Mouse (Mus musculus): ENCODE measurements around the gene Hecw2. TPM values are rescaled to one million over a fixed set of nuclear protein-coding genes. Genes with fewer than 3 reads are reported as not detected.

Gene Hecw2
- total RNA-seq, 2 experiments from 2014 or later = 4.4 to 5.5 TPM

DNA sequence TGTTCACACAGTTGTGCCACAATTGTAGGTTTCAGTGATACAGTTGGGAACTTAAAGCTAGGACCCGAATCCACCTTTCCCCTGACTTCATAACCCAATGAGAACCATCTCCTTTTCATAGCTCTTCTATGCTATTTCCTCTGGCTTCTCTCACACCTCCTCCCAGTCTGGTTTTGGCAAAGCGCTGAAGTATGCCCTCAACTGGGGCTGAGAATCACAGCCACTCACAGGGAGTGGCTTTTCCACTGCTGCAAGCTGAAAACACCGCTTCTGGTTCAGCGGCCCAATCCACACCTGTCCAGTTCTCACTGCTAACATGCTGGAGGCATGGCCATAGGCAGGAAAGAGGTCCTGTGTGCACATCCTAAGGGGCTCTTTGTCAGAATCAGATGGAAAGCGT lies 300.7 kb downstream of the Hecw2 start:
- no peak for DNase-seq (ENCODE audit: low spot score)

- no peak for DNase-seq (ENCODE audit: low spot score)
Observed at GRCm38 (mm10) chr1:53890380-53890779, 304.6 kb downstream of the Hecw2 start.

DNA sequence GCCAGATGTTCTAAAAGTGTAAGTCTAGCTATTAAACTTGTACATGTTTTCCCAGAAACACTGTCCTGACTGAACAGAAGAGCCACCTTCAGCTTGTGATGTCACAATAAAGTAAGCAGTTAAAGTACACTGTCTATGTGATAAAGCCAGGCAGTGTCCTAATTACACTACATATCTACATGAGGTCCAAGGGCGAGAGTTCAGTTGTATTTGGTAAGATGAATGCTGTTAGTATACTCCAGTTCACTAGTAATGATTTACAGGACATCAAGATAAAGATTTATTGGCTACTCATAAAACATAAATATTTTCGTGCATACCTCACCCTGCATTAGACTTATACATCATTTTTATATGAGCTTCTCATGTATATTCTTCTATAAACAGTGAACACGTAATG lies 305.2 kb downstream of the Hecw2 start:
- DNase-seq (ENCODE audit: low spot score) = no peak

DNA sequence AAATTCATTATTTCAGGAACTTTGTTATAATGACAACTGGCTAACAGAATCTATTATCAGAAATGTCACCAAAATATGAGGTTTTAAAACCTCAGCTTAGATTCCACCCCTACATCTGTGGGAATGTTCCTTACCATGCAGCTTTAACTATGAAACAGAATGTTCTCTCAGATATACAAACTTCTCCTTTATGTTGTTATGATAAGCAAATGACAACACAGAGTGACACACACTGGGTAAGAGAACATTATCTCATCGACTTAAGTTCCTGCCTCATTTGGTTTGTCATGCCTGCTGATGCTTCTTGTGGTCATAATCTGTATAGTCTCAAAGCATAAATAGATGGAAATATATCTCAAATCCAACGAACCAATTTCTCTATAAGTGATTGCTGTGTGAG lies 312.5 kb downstream of the Hecw2 start:
- no peak for DNase-seq (ENCODE audit: low spot score)

- DNase-seq (ENCODE audit: low spot score) = no peak
Observed at GRCm38 (mm10) chr1:53875919-53876318, 319.0 kb downstream of the Hecw2 start.

DNA sequence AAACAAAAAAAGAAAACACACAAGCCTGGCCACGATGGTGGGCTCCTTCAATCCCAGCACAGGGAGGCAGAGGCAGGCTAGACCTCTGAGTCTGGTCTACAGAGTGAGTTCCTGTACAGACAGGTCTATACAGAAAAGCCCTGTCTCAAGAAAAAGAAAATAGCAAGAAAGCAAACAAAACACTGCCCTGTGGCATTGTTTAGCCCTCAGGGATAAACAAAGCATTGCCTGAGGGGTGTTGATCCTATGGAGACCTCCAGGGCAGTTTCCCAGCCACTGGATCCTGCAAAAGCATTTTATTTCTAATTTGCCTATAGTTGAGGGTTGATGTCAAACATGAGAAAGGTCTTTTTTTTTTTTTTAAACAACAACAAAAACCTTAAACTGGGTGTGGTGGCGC lies 327.7 kb downstream of the Hecw2 start:
- DNase-seq (ENCODE audit: low spot score) = no peak

DNA sequence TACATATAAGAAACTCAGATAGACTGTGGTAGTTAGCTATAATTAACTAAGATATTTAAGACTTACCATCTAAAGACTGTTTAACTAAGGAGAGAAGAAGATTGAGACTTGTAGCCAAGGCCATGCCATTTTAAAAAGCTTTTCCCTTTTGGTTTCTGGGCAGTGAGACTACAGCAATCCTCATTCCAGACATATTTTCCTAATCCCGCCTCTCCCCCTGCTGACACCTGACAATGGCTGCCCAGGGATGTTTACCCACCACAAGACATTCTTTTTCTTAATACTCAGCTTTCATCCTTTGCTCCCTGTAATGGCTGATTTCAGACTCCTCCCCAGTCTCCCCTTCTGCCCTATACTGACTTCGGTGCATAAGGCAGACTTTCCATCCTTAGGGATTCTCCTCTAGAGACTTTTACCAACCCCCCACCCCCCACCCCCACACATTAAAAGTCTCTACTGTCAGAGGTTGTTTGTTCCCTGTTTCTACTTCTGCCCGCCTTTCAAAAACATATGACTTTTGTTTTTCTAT lies 328.5 kb downstream of the Hecw2 start:
- no peak for DNase-seq (ENCODE audit: low spot score)

GRCm38 (mm10) chr1:53864046-53864445 lies 330.9 kb downstream of the Hecw2 start:
- no peak for DNase-seq (ENCODE audit: low spot score)

DNA sequence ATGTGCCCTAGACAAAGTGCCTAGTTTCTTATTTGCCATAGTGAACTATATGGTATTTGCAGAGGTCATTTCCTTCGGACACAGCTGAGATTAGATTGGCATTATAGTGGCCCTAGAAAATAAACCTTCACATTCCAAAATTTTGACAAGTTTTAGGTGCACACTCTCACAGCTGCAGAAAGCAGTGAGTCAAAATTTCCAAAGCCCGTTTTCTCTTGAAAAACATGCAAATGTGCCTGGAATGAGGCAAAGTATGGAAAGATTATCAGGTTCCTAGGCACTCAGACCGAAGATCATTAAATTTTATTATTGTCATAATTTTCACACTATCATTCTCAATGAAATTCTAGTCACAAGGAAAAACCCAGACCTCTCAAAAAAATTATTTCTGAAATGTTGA lies 334.4 kb downstream of the Hecw2 start:
- DNase-seq (ENCODE audit: low spot score) = no peak

DNA sequence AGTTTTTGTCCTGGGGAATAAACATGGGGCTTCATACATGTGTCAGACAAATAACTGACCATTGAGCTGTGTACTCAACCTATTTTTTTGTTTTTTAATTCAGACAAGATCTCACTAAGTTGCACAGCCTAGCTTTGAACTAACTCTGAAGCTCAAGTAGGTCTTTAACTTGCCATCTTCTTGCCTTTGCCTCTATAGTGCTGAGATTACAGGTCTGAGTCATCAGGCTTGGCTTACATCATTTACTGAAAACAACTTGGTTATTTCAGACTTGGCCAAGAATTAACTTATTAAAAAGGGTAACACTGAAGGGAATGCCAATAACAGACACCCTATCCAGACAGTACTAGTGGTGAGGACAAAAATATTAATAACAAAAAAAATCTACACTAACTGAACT lies 335.8 kb downstream of the Hecw2 start:
- no peak for DNase-seq (ENCODE audit: low spot score)

GRCm38 (mm10) chr1:53856501-53857103 lies 338.4 kb downstream of the Hecw2 start:
- DNase-seq (ENCODE audit: low spot score) = no peak

DNA sequence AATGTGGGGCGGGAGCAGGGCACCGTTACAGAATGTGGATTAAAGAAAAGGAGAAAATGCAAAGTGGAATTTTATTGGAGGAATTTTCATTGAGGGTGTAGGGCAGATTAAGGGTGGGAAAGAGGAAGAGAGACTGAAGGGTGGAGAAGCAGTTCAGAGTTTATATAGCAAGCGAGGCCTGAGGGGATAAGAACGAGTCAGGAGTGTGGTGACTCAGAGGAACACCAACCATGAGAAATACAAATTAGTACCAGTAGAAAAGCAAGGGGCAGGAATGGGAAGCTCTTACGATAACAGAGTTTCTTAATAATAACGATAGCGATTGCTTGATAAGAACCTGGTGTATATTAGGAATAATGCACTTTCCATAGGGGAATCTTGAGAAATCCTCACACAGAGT lies 339.2 kb downstream of the Hecw2 start:
- DNase-seq (ENCODE audit: low spot score) = no peak

GRCm38 (mm10) chr1:53852086-53852610 lies 342.8 kb downstream of the Hecw2 start:
- no peak for DNase-seq (ENCODE audit: low spot score)

GRCm38 (mm10) chr1:53851334-53851733 lies 343.6 kb downstream of the Hecw2 start:
- DNase-seq (ENCODE audit: low spot score) = peak; percentile 27

DNA sequence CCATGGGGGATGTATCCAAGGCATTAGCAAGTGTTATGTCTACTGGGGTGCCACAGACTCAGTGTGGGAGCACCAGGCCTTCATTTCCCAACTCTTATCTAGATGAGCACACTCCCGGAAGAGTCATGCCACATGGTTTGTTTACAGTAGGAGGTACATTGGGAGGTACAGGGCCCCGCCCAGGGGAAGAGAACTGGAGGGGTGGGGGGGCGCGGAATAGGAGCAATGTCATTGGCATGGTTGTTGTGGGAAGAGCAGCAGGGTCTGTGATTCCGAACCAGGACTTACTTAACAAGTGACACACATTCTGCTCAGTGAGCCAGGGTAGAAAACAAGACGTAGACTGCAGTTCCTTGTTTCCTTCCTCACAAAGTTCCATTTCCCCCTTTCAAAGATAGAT lies 344.1 kb downstream of the Hecw2 start:
- DNase-seq (ENCODE audit: low spot score) = no peak

- no peak for DNase-seq (ENCODE audit: low spot score)
Observed at GRCm38 (mm10) chr1:53846665-53847237, 348.2 kb downstream of the Hecw2 start.

- DNase-seq (ENCODE audit: low spot score) = no peak
Observed at GRCm38 (mm10) chr1:53845854-53846253, 349.1 kb downstream of the Hecw2 start.

- DNase-seq (ENCODE audit: low spot score) = no peak
Observed at GRCm38 (mm10) chr1:53844914-53845612, 349.9 kb downstream of the Hecw2 start.

DNA sequence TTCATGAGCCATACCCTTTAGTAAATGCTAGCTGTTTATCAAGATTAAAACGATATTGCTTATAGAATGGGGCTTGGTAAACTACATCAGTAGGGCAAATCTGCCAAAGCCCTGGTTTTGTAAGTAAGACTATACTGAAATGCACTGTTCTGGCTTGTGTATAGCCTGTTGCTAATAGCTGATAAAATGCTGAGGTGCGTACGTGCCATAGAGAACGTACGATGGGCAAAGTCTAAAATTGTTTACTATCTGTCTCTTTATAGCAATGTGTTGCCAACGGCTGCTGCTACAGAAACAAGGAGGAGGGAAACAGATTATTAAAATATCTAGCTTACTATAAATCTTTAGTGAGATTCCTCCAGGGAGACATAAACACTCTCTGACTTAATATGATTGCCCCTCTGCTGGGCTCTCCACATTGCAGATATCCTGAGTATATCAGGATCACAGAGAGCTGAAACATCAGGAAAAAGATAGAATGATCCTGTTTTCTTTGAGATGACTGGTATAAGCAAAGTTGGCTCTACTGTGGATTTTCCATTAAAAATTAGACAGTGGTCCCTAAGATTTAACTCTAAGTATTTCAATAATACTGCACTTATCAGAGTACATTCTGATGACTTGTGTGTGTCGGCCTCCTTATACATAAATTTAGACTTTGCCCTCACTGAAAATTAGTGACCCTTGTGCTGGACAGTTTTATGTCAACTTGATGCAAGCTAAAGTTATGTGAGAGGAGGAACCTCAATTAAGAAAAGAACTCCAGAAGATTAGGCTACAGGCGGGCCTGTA lies 350.6 kb downstream of the Hecw2 start:
- no peak for DNase-seq (ENCODE audit: low spot score)

- DNase-seq (ENCODE audit: low spot score) = no peak
Observed at GRCm38 (mm10) chr1:53843051-53843450, 351.9 kb downstream of the Hecw2 start.

DNA sequence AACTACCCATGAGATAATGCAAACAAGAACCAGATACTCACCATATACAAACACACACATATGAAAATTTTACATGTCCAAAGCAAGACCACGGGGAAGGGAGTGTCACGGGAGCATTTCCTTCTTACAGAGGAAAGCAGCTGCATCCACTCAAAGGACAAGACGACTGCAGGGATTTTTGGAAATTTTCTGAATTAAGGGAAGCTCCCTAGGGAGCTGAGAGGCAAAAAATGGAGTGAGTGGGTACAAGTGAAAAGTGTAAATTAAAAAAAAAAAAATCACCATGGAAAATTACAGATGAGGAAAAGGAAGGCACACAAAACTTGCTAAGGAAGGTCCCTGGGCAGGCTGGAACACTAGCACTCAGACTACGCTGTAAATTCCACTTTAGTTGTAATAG lies 353.9 kb downstream of the Hecw2 start:
- DNase-seq (ENCODE audit: low spot score) = no peak

DNA sequence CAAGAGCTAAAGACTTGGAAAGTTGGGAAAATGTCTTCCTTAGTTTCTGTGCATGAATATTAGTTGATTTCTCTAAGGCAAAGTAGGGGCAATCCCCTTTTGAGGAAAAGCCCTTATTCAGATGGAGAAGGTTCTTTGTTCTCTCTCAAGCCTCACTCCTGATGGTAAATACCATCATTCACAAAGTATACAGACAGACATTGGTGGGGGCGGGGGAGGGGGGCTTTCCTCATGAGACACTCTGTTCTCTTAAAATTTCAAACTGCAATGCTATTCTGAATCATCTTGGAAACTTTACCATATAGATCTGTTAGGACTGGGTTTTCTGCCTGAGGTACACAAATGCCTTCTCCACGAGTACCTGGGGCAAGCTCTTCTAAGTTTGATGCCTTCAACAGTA lies 355.6 kb downstream of the Hecw2 start:
- no peak for DNase-seq (ENCODE audit: low spot score)
